Mouse (Mus musculus) right cerebral cortex, postnatal 36 days (tissue): Measurements from ENCODE around the gene Cacnb1.

Experiments used
- DNase-seq, 2 experiments: peaks; one replicate each; pipeline ENCODE4 v3.0.0; 2022; ENCODE audit warnings: low spot score in 2 of 2, mixed read lengths in 1 of 2

The Cacnb1 gene

DNA sequence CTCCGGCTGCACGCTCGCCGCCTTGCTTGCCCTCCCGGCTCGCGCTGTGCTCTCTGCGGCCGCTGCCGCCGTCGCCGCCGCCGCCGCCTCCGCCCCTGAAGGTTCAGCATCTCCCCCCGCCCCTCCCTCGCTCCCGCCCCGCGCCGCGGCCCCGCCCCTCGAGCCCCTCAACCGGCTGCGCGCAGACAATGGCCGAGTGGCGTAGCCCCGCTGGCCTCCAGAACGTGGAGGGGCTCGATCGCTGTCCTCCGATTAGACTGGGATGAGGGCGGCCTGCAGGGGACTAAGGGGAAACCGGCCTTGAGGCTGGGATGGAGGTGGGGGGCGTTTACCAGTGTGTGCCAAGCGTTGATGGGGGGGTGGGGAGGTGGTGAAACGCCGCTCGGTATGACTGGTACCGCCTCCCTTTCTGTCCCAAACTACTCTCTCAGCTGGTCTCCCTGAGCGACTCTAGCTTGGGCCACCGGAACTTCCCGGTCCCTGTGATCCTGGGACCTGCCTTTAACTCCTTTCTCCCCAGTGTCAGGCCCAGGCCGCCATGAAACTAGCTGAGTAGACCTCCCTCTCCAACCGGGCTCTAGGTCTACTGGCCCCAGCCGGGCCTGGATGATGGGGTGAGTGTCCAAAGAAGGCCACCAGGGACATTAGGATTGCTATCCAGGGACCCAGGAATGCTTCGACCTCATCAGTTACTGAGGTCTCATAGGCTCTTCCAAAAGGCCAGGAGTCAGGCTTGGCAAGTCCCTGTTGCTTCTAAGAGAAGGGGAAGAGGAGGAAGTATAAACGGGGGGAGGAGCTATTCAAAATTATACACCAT, at the start of gene Cacnb1:
Gene Cacnb1, minus strand, starts transcription at position 480 of the 817 bp plus-strand sequence.
- DNase-seq, result no peak

DNA sequence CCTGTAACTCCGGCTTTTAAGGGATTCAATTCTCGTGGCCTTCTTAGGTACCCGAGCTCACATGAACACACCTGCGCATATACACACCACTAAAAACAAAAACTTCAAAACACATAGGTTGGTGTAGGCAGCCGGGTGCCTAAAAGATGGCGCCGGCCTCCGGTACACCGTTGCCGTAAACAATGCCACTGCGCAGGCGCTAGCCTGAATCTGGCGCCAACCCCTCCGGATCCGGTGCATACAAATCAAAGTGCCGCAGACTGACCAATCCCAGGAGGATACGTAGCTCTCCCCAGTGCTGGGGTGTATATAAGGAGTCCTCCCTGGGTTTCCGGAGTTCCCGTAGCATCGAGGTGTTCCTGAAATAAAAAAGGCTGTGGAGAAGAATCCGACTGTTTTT, 44.4 kb upstream of the Cacnb1 start:
- no peak for DNase-seq

DNA sequence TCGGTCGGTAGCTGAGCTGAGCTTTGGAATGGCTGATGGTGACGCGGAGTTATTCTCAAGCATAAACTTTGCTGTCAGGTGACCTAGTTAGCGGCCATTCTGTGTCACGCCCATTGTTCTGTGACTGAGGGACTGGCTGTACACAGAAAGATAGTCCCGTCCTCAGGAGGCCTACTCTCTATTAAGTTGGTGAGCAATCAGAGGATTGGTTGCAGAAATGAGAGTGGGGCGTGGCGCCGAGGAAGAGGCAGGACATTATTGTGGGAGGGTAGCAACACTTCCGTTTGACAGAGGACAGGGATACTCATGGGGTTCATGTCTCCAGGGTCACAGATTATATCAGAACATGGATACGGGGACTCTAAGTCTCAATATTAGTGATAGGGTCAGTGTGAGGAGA, 43.4 kb upstream of the Cacnb1 start:
- no peak for DNase-seq

DNA sequence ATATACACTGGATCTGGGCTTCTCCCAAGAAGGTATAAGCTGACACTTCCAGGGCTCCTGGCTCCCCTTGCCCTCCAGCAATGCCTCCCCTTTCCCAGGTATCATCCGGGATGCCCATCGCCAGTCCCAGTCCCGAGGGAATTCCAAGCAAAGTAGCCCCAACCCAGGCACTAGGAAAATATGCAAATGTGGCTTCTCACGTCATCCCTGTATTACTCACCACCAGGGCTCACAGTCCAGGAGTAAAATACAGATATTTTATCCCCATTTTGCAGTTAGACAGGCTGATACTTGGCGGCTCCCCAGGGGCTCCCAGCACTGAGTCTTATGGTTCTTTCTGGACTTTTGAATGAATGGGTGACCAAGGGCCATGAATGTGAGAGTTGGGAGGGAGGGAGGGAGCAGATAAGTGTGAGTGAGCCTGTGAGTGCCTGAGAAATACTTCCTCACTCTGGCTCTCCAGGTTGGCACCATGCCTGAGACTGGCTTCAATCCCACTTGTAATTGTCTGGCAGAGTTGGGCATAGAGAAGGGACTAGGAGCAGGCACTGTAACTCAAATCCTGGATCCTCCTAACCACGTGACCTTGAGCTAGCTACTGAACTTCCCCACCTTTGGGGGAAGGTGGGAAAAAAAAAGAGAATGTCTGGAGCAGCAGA, 39.2 kb upstream of the Cacnb1 start:
- DNase-seq, result no peak

DNA sequence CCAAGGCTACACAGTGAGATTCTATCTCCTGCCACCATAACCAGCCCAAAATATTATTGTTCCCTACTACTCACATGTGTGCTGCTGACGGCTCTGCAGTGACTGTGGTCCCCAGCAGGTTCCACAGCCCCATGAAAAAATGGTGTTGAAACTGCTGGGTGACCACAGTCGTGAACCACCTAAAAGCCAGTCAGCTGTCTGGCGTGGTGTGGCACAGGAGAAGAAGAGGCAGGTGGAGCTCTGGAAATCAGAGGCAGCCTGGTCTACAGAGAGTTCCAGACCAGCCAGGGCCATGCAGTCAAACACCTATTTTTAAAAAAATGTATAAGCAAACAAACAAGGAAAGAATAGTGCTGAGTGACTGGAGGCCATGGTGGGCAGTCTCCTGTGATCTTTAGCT, 38.6 kb upstream of the Cacnb1 start:
- DNase-seq, result no peak

DNA sequence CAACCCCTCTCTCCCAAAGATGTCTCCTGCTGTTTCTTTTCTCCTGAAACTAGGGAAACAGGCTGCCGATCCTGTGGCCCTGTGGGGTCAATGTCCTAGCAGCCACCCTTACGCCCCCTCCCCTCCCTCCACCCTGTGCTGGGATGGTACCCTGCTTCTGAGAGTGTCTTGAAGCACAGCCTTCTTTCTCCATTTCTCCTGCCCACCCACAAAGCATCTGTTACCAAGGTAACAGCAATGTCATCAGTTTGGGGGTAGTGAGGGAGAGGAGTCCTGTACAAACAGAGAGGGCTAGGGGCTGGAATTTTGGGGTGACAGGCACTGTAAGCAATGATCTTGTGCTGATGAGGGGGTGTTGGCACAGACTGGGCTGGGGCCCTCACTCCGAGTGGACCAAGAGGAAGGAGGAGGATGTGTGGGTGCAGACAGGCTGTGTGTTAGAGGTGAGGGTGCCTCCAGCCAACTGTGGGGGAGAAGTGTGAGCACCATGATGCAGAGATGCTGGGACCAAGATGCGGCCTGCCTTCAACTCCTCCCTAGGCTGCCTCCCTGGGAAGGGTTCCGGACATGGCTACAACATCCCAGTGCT, 37.4 kb upstream of the Cacnb1 start:
- DNase-seq, result no peak

DNA sequence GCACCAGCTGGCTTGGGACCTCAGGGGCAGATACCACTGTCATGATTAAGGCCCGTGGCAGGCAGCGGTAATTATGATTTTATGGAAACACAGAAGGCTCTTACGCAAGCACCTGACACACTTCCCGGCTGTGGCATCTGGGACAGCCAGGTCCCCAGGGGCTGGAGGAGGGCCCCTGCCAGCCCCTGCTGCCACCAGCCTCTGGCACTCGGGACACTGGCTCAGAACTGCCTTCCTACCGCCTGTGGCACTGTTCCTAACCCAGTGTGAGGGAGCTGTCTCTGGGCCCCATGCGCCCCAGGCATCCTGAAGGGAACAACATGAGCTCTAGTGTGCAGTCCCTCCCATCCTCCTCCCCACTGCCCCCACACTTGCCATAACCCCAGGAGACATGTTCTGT, 36.8 kb upstream of the Cacnb1 start:
- no peak for DNase-seq

DNA sequence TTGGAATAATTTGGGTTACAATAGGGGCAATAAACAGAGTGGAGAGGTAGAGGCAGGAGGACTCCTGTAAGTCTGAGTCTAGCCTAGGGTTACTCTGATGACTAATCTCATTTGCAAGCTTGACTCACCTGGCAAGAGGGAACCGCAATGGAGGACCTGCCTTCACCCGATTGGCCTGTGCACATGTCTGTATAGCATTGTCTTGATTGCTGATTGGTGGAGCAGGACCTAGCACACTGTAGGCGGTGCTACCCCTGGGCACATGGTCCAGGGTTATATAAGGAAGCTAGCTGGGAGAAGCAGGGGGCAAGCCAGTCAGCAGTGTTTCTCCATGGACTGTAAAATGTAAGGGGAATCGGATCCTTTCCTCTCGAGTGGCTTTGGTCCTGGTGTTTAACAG, 35.2 kb upstream of the Cacnb1 start:
- DNase-seq, result no peak

DNA sequence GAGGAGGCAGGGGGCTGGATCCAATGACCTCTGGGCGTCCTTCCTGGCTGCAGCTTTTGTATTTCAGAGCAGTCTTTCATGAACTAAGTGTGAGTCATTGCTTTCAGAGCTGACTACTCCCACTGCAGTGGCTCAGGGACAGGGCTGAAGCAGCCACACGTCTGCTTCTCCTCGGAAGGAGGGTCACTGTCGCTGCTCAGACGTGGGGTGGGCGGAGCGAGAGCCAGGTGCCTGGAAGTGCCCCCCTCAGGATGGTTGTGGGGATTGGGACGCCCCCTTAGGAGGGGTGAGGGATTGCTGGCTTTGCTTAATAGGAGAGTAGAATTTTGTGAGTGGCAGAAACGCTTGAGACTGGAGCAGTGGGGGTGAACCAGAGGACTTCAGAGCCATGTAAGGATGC, 34.6 kb upstream of the Cacnb1 start:
- no peak for DNase-seq

DNA sequence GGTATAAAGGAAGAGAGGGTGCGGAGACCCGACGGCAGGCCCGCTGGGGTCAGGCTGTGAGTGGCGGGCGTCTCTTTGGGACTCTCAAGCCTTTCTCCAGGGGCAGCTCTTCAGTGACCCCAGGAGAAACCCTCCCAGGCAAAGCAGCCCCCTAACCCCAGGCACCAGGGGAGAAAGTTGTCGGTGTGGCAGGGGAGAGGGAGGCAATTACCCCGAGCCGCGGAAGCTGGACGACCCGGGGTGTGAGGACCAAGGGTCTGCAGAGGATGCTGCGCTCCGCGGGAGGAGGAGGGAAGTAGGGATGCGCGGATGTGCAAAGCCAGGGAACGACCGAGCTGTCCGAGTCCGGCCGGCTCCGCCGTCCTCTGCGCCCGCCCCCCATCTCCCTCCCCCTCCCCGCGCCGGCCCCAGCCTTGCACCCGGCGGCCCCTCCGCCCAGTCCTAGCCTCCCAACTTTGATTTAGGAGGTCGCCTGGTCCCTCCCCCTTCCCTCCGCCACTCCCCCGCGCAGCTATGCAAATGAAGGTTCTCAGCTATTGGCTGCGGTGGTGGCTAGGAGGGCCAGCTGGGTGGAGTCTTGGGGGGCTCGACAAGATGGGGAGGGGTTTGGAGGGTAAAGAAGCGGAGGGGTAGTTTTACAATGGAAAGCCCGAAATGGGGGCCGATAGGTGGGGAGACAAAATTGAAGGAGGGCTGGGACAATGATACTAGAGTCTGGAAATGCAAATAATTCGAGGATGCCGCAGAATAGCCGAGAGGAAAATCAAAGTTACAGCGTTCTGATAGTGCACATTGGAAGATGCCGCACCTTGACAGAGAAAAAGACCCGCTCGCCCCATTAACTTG, 30.4 kb upstream of the Cacnb1 start, which contains the start of gene Stac2:
Gene Stac2, minus strand, starts transcription at position 474 of the 846 bp plus-strand sequence.
- DNase-seq, result peak in 1 of 2 experiments; percentile 72

DNA sequence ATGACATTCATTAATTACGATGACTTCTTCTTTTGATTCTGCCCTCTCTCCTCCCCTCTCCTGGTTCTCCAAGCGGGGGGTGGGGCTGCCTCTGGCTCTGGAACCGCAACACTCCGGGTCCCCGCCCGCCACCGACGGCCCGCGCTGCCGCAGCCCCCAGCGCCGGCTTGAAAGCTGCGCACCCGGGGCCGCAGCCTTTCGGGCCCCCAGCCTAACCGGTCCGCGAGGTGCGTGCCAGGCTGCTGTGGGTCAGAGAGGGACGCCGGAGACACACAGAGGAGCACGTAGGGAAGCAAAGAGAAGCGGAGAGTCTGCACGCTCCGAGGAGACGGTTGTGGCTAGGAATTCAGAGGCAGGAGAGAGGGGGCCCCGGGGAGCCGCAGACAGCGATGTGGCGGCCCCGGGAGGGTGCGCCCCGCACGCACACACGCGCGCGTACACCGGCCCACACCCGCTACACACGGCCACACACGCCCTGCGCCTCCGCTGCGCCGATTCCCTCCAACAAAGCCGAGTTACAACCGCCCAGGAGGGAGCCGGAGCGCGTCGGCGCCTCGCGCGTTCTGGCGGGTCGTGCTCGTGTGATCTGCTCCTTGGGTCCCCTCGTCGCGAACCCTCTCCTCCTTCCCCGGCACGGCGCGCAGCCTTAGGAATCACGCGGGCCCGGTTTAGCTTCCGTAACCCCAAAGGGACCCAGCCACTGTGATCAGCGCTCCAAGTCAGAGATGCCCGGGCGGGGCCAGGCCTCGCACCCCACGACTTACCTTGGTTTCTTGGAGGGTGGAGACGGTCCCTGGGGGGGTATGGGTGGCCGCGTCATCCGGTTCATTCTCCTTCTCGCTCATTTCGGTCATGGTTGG, 29.5 kb upstream of the Cacnb1 start:
- no peak for DNase-seq

DNA sequence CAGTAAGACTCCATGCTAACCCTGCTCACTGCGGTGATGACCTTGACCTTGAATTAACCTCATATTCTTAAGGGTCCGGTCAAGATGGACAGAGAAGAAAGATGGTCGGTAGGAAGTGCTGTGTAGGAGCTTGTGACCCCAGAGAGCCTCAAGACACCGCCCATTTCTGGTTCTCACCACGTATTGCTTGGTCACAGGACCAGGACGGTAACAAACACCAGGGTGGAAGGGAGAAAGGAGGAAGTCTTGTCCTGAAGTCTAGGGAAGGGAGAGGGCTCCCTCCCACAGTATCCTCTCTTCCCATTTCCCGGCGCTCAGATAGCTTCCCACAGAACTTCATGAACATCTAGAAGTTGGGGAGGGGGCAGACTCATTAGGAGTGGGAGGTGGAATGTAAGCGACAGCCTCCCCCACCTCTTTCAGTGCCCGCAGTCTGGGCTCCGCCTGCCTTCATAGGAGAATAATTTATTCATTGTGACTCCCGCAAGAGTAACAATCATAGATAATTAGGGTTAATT, 28.8 kb upstream of the Cacnb1 start:
- no peak for DNase-seq

DNA sequence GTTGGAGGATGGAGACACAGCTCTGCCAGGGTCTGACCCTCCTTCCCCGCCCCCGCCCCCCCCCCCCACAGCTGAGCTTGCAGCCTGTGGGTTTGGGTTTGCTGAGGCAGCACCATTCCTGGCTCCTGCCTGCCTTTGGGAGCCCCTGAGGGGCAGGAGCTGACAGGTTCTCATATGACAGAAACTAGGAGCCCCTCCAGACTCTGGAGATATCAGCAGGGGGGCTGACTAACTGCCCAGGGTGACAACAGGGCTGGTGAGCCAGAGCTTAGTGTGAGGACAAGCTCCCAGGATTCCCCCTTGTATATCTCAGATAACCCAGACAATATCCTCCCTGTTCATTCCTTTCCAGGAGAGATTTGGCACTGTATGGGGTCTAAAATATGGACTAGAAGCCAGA, 28.1 kb upstream of the Cacnb1 start:
- DNase-seq, result no peak

DNA sequence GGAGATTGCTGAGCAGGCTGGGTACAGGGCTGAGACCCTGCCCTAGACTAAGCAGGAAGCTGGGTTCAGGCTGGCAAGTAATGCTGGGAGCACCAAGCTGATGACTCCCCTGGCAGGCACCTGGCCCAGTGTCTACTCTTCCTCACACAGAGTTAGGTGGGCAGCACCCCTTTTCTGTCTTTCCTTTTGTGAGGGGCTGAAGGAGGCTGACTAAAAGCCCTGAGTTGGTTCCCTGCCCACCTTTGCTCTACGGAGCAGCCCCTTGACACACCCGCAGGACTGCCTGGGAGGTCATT, 27.6 kb upstream of the Cacnb1 start:
- no peak for DNase-seq

DNA sequence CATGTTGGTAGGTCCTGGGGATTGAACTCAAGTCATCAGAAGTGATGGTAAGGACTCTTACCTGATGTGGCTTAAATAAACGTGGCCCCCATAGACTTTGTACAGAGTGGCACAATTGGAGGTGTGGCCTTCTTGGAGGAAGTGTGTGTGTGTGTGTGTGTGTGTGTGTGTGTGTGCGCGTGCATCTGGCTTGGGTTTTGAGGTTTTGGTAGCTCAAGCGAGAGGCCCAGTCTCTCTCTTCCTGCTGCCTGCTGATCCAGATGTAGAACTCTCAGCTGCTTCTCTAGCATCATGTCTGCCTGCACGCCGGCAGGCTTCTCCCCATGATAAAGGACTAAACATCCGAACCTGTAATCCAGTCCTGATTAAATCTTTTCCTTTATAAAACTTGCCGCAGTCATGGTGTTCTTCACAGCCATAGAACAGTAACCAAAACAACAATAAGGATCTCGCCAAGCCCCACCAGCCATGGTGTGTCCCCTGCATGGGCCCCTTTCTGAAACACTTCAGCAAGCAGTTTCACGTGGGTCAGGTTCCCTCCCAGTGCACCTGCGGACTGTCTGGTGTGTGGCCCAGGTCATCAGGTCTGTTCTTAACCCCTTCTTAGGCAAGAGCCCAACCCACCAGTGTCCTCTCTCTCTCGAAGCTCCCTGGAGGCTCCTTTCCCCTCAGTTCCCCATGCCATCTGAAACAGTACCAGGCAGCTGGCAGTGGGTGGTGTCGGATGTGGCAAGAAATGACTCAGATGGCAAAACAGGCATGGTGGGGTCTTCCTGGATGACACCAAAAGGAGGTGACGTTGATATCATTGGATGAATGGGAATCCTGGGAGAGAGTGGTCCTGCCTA, 27.1 kb upstream of the Cacnb1 start:
- DNase-seq, result no peak

DNA sequence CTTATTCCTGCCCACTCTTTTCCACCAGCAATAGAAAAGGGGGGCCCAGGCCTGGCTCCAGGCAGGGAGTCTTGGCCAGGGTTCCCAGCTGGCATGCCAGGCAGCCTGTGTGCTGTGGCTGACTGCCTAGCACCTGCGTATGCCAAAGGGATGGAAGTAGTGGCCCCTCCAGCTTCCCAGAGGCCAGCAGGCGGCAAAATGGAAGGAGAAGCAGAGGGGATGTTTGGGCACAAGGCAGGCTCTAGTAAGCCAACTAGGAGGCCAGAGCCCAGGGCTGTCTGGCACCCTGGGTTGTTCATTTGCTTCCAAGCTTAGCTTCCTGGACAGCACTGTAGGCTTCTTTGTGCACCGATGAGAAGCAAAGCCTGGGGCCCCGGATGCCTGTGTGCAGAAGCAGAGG, 24.9 kb upstream of the Cacnb1 start:
- DNase-seq, result no peak

DNA sequence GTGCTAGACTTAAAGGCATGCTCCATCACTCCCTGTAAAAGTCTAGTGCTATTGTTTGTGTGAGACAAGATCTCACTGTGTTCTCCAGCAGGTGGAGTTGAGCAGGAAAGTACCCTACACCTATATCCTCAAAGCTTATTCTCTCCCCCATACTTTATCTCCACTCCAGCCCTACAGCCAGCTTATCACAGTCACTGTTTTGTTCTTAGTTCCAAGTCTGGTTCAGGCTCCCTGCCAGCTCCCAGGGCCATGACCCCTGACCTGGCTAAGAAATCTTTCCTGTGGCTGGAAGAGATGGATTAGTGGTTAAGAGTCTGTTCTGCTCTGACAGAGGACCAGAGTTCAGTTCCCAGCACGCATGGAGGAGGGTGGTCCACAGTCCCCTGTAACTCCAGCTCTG, 23.6 kb upstream of the Cacnb1 start:
- no peak for DNase-seq

DNA sequence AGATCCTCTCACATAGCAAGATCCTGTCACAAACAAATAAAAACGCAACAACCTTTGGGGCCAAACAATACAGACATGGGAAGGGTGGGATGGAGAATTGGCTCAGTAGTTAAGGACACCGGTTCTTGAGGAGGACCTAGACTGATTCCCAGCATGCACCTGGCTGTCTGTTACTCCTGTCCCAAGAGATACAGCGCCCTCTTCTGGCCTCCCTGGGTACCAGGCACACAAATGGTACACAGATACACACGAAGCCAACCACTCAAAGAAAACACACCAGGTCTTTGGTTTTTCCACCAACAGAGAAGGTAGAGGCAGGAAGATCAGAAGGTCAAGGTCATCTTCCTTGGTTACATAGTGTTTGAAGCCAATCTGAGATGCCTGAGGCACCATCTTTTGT, 22.8 kb upstream of the Cacnb1 start:
- no peak for DNase-seq

DNA sequence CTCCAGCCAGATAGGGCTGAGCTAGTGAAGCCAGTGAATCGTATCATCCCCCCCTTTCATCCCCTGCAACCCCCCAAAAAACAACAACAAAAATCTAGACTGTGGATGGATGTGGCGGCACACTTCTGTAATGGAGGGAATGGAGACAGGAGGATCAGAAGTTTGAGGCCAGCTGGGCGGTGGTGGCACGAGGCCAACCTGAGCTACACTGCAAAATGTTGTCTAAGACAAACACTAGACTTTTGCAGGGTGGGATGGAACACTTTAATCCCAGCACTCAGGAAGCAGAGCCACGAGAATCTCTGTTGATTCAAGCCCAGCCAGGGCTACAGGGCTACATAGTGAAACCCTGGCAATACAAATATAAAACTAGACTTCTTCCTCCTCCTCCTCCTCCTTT, 21.2 kb upstream of the Cacnb1 start:
- DNase-seq, result no peak

DNA sequence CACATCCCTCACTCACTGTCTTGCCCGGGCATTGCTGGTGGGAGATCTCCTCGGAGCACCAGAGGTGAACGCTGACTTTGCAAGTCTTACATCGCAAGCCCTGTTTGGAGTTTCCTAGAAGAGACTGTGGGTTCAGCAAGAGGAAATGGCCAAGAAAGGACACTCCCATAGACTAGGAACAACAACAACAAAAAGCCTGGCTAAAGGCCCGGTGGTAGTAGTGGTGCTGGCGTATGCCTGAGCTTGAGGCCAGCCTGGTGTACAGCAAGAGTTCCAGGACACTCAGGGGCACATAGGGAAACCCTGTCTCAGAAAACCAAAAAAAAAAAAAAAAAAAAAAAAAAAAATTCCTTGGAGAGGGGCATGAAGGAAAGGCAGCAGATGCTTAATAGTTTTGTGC, 19.9 kb upstream of the Cacnb1 start:
- no peak for DNase-seq
